Mouse (Mus musculus): ENCODE results near the gene Cdyl2. TPM values are rescaled to one million over a fixed set of nuclear protein-coding genes. Genes with fewer than 3 reads are reported as not detected.

Gene Cdyl2
- polyA plus RNA-seq, 1 experiment = 18.7 TPM

GRCm38 (mm10) chr8:116581318-116582019 is 151.3 kb downstream of the Cdyl2 start:
- Histone ChIP-seq H3K9ac (ENCODE audit: low read depth, poor library complexity, severe bottlenecking) (no peak overlapping the region), H3K36me3 (ENCODE audit: control insufficient read depth, insufficient read depth, low read length, poor library complexity, severe bottlenecking) (peaks cover 57% of the 10 kb centered on the region)
- TF ChIP-seq EP300 (IDR thresholded peaks at IDR 0.05; ENCODE audit: insufficient read depth, low read depth, low read length) (no peak), POLR2A (IDR thresholded peaks at IDR 0.05; ENCODE audit: insufficient read depth, low read length) (no peak), CTCF (IDR thresholded peaks at IDR 0.05; ENCODE audit: low read depth, low read length) (no peak)

GRCm38 (mm10) chr8:116576732-116577131 is 156.1 kb downstream of the Cdyl2 start:
- Histone ChIP-seq H3K36me3 (ENCODE audit: control insufficient read depth, insufficient read depth, low read length, poor library complexity, severe bottlenecking) (peaks cover 52% of the 10 kb centered on the region), H3K9me3 (replicated peaks; ENCODE audit: control insufficient read depth, insufficient read depth, low read length, poor library complexity, severe bottlenecking) (no peaks in the 10 kb centered on the region), H3K4me1 (ENCODE audit: control insufficient read depth, insufficient read depth, low read length) (no peaks in the 10 kb centered on the region), H3K9ac (ENCODE audit: low read depth, poor library complexity, severe bottlenecking) (no peak overlapping the region), H3K27ac (ENCODE audit: insufficient read depth, low read length) (no peak overlapping the region), H3K27me3 (ENCODE audit: control insufficient read depth, insufficient read depth, low read length, poor library complexity, severe bottlenecking) (no peaks in the 10 kb centered on the region), H3K4me3 (ENCODE audit: low read depth, low read length) (no peak overlapping the region)
- TF ChIP-seq EP300 (IDR thresholded peaks at IDR 0.05; ENCODE audit: insufficient read depth, low read depth, low read length) (no peak), POLR2A (IDR thresholded peaks at IDR 0.05; ENCODE audit: insufficient read depth, low read length) (no peak), CTCF (IDR thresholded peaks at IDR 0.05; ENCODE audit: low read depth, low read length) (no peak)

More at GRCm38 (mm10) chr8:116581318-116582019, 151.3 kb downstream of the Cdyl2 start:
- Histone ChIP-seq H3K27me3 (ENCODE audit: control insufficient read depth, insufficient read depth, low read length, poor library complexity, severe bottlenecking) (no peaks in the 10 kb centered on the region), H3K27ac (ENCODE audit: insufficient read depth, low read length) (no peak overlapping the region), H3K4me3 (ENCODE audit: low read depth, low read length) (no peak overlapping the region), H3K9me3 (replicated peaks; ENCODE audit: control insufficient read depth, insufficient read depth, low read length, poor library complexity, severe bottlenecking) (peaks cover 3% of the 10 kb centered on the region; the same call in 1 of the 2 replicates), H3K4me1 (ENCODE audit: control insufficient read depth, insufficient read depth, low read length) (no peaks in the 10 kb centered on the region)

- TF ChIP-seq POLR2A (IDR thresholded peaks at IDR 0.05; ENCODE audit: insufficient read depth, low read length) (no peak), EP300 (IDR thresholded peaks at IDR 0.05; ENCODE audit: insufficient read depth, low read depth, low read length) (peak; percentile 71; the same call in 1 of the 2 replicates), CTCF (IDR thresholded peaks at IDR 0.05; ENCODE audit: low read depth, low read length) (no peak)
- no peaks in the 10 kb centered on the region for H3K4me1 ChIP-seq (ENCODE audit: control insufficient read depth, insufficient read depth, low read length)
- H3K9ac ChIP-seq (ENCODE audit: low read depth, poor library complexity, severe bottlenecking) = no peak overlapping the region
- H3K27ac ChIP-seq (ENCODE audit: insufficient read depth, low read length) = peak overlapping the region; percentile 22; the same call in 1 of the 2 replicates
- peaks cover 27% of the 10 kb centered on the region for H3K36me3 ChIP-seq (ENCODE audit: control insufficient read depth, insufficient read depth, low read length, poor library complexity, severe bottlenecking)
- H3K9me3 ChIP-seq (replicated peaks; ENCODE audit: control insufficient read depth, insufficient read depth, low read length, poor library complexity, severe bottlenecking) = no peaks in the 10 kb centered on the region
- H3K27me3 ChIP-seq (ENCODE audit: control insufficient read depth, insufficient read depth, low read length, poor library complexity, severe bottlenecking) = no peaks in the 10 kb centered on the region
- no peak overlapping the region for H3K4me3 ChIP-seq (ENCODE audit: low read depth, low read length)
Observed at GRCm38 (mm10) chr8:116573085-116573484, 159.7 kb downstream of the Cdyl2 start.

GRCm38 (mm10) chr8:116552778-116553177 is 180.0 kb downstream of the Cdyl2 start:
- H3K4me1 ChIP-seq (ENCODE audit: control insufficient read depth, insufficient read depth, low read length) = no peaks in the 10 kb centered on the region
- TF ChIP-seq POLR2A (IDR thresholded peaks at IDR 0.05; ENCODE audit: insufficient read depth, low read length) (no peak), EP300 (IDR thresholded peaks at IDR 0.05; ENCODE audit: insufficient read depth, low read depth, low read length) (no peak), CTCF (IDR thresholded peaks at IDR 0.05; ENCODE audit: low read depth, low read length) (no peak)
- H3K9ac ChIP-seq (ENCODE audit: low read depth, poor library complexity, severe bottlenecking) = no peak overlapping the region
- H3K4me3 ChIP-seq (ENCODE audit: low read depth, low read length) = no peak overlapping the region
- no peak overlapping the region for H3K27ac ChIP-seq (ENCODE audit: insufficient read depth, low read length)
- peaks cover 9% of the 10 kb centered on the region; the same call in 1 of the 2 replicates for H3K9me3 ChIP-seq (replicated peaks; ENCODE audit: control insufficient read depth, insufficient read depth, low read length, poor library complexity, severe bottlenecking)
- no peaks in the 10 kb centered on the region; the same call in 1 of the 2 replicates for H3K27me3 ChIP-seq (ENCODE audit: control insufficient read depth, insufficient read depth, low read length, poor library complexity, severe bottlenecking)
- H3K36me3 ChIP-seq (ENCODE audit: control insufficient read depth, insufficient read depth, low read length, poor library complexity, severe bottlenecking) = no peaks in the 10 kb centered on the region

- H3K9me3 ChIP-seq (replicated peaks; ENCODE audit: control insufficient read depth, insufficient read depth, low read length, poor library complexity, severe bottlenecking) = peaks cover 9% of the 10 kb centered on the region; the same call in 1 of the 2 replicates
- H3K9ac ChIP-seq (ENCODE audit: low read depth, poor library complexity, severe bottlenecking) = no peak overlapping the region
- no peaks in the 10 kb centered on the region for H3K36me3 ChIP-seq (ENCODE audit: control insufficient read depth, insufficient read depth, low read length, poor library complexity, severe bottlenecking)
- no peak overlapping the region for H3K27ac ChIP-seq (ENCODE audit: insufficient read depth, low read length)
- TF ChIP-seq CTCF (IDR thresholded peaks at IDR 0.05; ENCODE audit: low read depth, low read length) = no peak
- TF ChIP-seq POLR2A (IDR thresholded peaks at IDR 0.05; ENCODE audit: insufficient read depth, low read length) = no peak
- no peak for TF ChIP-seq EP300 (IDR thresholded peaks at IDR 0.05; ENCODE audit: insufficient read depth, low read depth, low read length)
- H3K4me3 ChIP-seq (ENCODE audit: low read depth, low read length) = no peak overlapping the region
- H3K27me3 ChIP-seq (ENCODE audit: control insufficient read depth, insufficient read depth, low read length, poor library complexity, severe bottlenecking) = no peaks in the 10 kb centered on the region
- no peaks in the 10 kb centered on the region for H3K4me1 ChIP-seq (ENCODE audit: control insufficient read depth, insufficient read depth, low read length)
Observed at GRCm38 (mm10) chr8:116552255-116552654, 180.5 kb downstream of the Cdyl2 start.

- Histone ChIP-seq H3K4me3 (ENCODE audit: low read depth, low read length) (no peak overlapping the region), H3K9ac (ENCODE audit: low read depth, poor library complexity, severe bottlenecking) (no peak overlapping the region), H3K9me3 (replicated peaks; ENCODE audit: control insufficient read depth, insufficient read depth, low read length, poor library complexity, severe bottlenecking) (no peaks in the 10 kb centered on the region), H3K27ac (ENCODE audit: insufficient read depth, low read length) (no peak overlapping the region), H3K4me1 (ENCODE audit: control insufficient read depth, insufficient read depth, low read length) (no peaks in the 10 kb centered on the region), H3K36me3 (ENCODE audit: control insufficient read depth, insufficient read depth, low read length, poor library complexity, severe bottlenecking) (no peaks in the 10 kb centered on the region), H3K27me3 (ENCODE audit: control insufficient read depth, insufficient read depth, low read length, poor library complexity, severe bottlenecking) (no peaks in the 10 kb centered on the region)
- TF ChIP-seq CTCF (IDR thresholded peaks at IDR 0.05; ENCODE audit: low read depth, low read length) (no peak), EP300 (IDR thresholded peaks at IDR 0.05; ENCODE audit: insufficient read depth, low read depth, low read length) (no peak), POLR2A (IDR thresholded peaks at IDR 0.05; ENCODE audit: insufficient read depth, low read length) (no peak)
Observed at GRCm38 (mm10) chr8:116543366-116543765, 189.4 kb downstream of the Cdyl2 start.
